9 mouse cellular contexts compared by ENCODE assay signal in the genomic region with DNA sequence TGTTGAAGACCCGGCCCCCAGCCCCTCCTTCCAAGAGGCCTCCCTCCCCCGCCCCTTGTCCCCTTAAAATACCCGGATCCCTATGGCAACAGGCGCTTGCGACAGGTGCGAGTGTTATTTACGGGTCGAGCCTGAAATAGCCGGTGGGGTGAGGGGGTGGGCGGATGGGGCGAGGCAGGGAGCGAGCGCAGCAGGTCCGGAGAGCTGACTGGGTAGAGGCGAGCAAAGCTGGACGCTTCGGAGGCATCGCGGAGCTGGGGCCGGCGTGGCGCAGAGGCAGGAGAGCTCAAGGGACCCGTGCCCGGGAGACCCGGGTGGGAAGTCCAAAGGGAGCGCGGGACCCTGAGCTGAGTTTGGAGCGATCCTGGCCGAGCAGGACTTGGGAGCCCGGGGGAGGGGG. TPM values are rescaled to one million over a fixed set of nuclear protein-coding genes. Genes with fewer than 3 reads are reported as not detected.
DNase-seq lines count a peak whose midpoint lies in the region; TF ChIP-seq lines count a peak whose summit lies in the region.
"Had no signal": no experiment of that assay in that cellular context is flagged by ENCODE, and none has a peak within 500 bp of the region (broad histone marks: within the 10 kb centered on the region; RNA-seq: fewer than 3 reads in every experiment).

No protein-coding gene starts in this region.

- H3K9ac ChIP-seq in heart, adult 2 months (ENCODE audit: low read depth, low read length), result peak overlapping the region; percentile 32; the same call in 1 of the 2 replicates

- TF ChIP-seq CTCF in heart, adult 2 months (IDR thresholded peaks at IDR 0.05), result no peak

- no peaks in the 10 kb centered on the region for H3K4me1 ChIP-seq in heart, adult 2 months (ENCODE audit: control insufficient read depth, insufficient read depth, low read length)

- no peak for TF ChIP-seq POLR2A in heart, adult 2 months (IDR thresholded peaks at IDR 0.05; ENCODE audit: insufficient read depth, low read depth, low read length)

- H3K36me3 ChIP-seq in heart, adult 2 months (ENCODE audit: control insufficient read depth, insufficient read depth, low read length), result no peaks in the 10 kb centered on the region

- TF ChIP-seq EP300 in heart, adult 2 months (IDR thresholded peaks at IDR 0.05; ENCODE audit: insufficient read depth, low read depth, low read length), result no peak

- intact Hi-C loops in heart, adult 2 months (cut with DNase I), result no loop called here

- no peaks in the 10 kb centered on the region for H3K79me2 ChIP-seq in heart, adult 2 months (replicated peaks; ENCODE audit: control insufficient read depth, insufficient read depth, low read length)

- DNase-seq in heart, adult 2 months, result no peak
- no peak for DNase-seq in heart, adult 18-20 months
- DNase-seq in ES-CJ7 (ENCODE audit: low read depth, low spot score), result peak; percentile 73
- DNase-seq in gastrocnemius, adult 8-10 months (ENCODE audit: low spot score in 2 of 2), result peak; percentile 25 to 46
- DNase-seq in mesoderm, embryonic 11.5 days (ENCODE audit: low read depth, low spot score), result peak; percentile 33
- no peak for DNase-seq in frontal cortex, postnatal 10 days (ENCODE audit: low spot score in 2 of 2)
- no peak for DNase-seq in lung, postnatal 14 days
- no peak for DNase-seq in urinary bladder, postnatal 14 days (ENCODE audit: low spot score)

- no peak overlapping the region for H3K4me3 ChIP-seq in heart, adult 2 months

- no peaks in the 10 kb centered on the region; the same call in 1 of the 2 replicates for H3K27me3 ChIP-seq in heart, adult 2 months (ENCODE audit: control insufficient read depth, insufficient read depth, low read length)

- WGBS in heart, adult 2 months, result 3% methylated on average over 30 of the region's 30 CpGs

- H3K27ac ChIP-seq in heart, adult 2 months, result no peak overlapping the region

RNA-seq across cellular contexts. Expression of gene Cacng6, which starts 0.6 kb away (rescaled TPM):
- 1 to 10 TPM; 1.9 to 2.5 TPM for total RNA-seq in heart, adult 2 months (2021)
- polyA plus RNA-seq in heart, adult 2 months (2012; rRNA removed), result 0.78 and 3.3 TPM in 2 replicates
- 1 to 10 TPM; 1.5 to 2.0 TPM for total RNA-seq in heart, adult 18-20 months (2021)
- 100 to 1,000 TPM; 113 to 158 (median 136) TPM for total RNA-seq in gastrocnemius, adult 8-10 months (2022)
- total RNA-seq: neutrophil, adult 5-6 weeks had no signal

RNA-seq across cellular contexts. Expression of gene Cacng8, which starts 32.9 kb away (rescaled TPM):
- not detected for total RNA-seq in heart, adult 2 months (2021)
- polyA plus RNA-seq in heart, adult 2 months (2012; rRNA removed), result not detected in 2 replicates
- not detected for total RNA-seq in heart, adult 18-20 months (2021)
- not detected for total RNA-seq in gastrocnemius, adult 8-10 months (2022)
- total RNA-seq: neutrophil, adult 5-6 weeks had no signal

Comparison
In these comparisons a context has a peak if more than half of its experiments do, and no peak if none do; other contexts are left out.
1. DNase-seq: peak in ES-CJ7 (single experiment), gastrocnemius, adult 8-10 months (2 of 2) and mesoderm, embryonic 11.5 days (single experiment); none in heart, adult 2 months (0 of 2), heart, adult 18-20 months (0 of 2), frontal cortex, postnatal 10 days (0 of 2), lung, postnatal 14 days (single experiment) and urinary bladder, postnatal 14 days (single experiment).
2. RNA of gene Cacng6, which starts 0.6 kb away (total RNA-seq): 113 to 158 TPM in gastrocnemius, adult 8-10 months; 1.9 to 2.5 TPM in heart, adult 2 months and 1.5 to 2.0 TPM in heart, adult 18-20 months; every median in the first group is over 10 times any median in the second.